9 mouse cellular contexts compared by ENCODE assay signal in the genomic region with DNA sequence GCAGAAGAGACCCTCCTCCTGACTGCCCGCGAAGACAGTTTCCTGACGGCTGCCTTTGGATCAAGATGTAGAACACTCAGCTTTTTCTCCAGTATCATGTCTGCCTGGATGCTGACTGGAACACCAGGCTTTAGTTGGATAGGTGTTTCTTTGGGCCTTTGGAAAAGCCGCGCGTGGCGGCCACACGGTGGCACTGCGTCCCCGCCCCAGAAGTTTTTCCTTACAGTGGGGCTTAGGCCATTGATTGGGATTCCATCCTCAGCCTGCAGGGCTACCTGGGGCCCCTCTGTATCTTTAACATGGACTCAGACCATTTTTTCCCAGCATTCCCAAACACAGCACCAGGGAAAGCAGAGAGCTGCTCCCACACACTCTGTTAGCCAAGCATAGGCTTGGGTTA. TPM values are rescaled to one million over a fixed set of nuclear protein-coding genes. Genes with fewer than 3 reads are reported as not detected.
DNase-seq lines count a peak whose midpoint lies in the region; ATAC-seq and TF ChIP-seq lines count a peak whose summit lies in the region.
"Had no signal": no experiment of that assay in that cellular context is flagged by ENCODE, and none has a peak within 500 bp of the region (broad histone marks: within the 10 kb centered on the region; RNA-seq: fewer than 3 reads in every experiment).

No protein-coding gene starts in this region.

- no peak overlapping the region for H3K9ac ChIP-seq in heart, adult 2 months (ENCODE audit: low read depth, low read length)
- no peak overlapping the region for H3K9ac ChIP-seq in midbrain, embryonic 14.5 days (replicated peaks; ENCODE audit: low read length)
- H3K9ac ChIP-seq in midbrain, embryonic 13.5 days (replicated peaks), result no peak overlapping the region
- H3K9ac ChIP-seq in neural tube, embryonic 11.5 days (ENCODE audit: low read length), result no peak overlapping the region
- no peak overlapping the region for H3K9ac ChIP-seq in heart, embryonic 12.5 days
- H3K9ac ChIP-seq: limb, embryonic 12.5 days had no signal

- no peak for TF ChIP-seq POLR2A in heart, adult 2 months (IDR thresholded peaks at IDR 0.05; ENCODE audit: insufficient read depth, low read depth, low read length)
- no peak for TF ChIP-seq POLR2A in bone marrow macrophage, adult 2 months (IDR thresholded peaks at IDR 0.05; ENCODE audit: borderline replicate concordance, low read depth, low read length)

- no peaks in the 10 kb centered on the region for H3K79me2 ChIP-seq in heart, adult 2 months (replicated peaks; ENCODE audit: control insufficient read depth, insufficient read depth, low read length)

- no peak overlapping the region for H3K4me3 ChIP-seq in heart, adult 2 months
- H3K4me3 ChIP-seq in heart, embryonic 10.5 days, result no peak overlapping the region
- H3K4me3 ChIP-seq in midbrain, embryonic 14.5 days (replicated peaks; ENCODE audit: low read depth, low read length), result no peak overlapping the region
- H3K4me3 ChIP-seq in midbrain, embryonic 13.5 days (replicated peaks), result no peak overlapping the region
- H3K4me3 ChIP-seq in bone marrow macrophage, adult 2 months (ENCODE audit: insufficient read depth, low read length), result no peak overlapping the region
- H3K4me3 ChIP-seq in neural tube, embryonic 11.5 days (ENCODE audit: low read depth, low read length), result no peak overlapping the region
- no peak overlapping the region for H3K4me3 ChIP-seq in heart, embryonic 12.5 days
- H3K4me3 ChIP-seq: limb, embryonic 12.5 days had no signal

- ATAC-seq in midbrain, embryonic 14.5 days (ENCODE audit: low FRiP score, low TSS enrichment), result no peak
- ATAC-seq in midbrain, embryonic 13.5 days, result no peak
- ATAC-seq in neural tube, embryonic 11.5 days (ENCODE audit: insufficient read depth, low FRiP score, low TSS enrichment), result 0 out of 2 replicates have a peak, but pooled peaks have one; percentile 13
- ATAC-seq in heart, embryonic 12.5 days (ENCODE audit: insufficient number of reproducible peaks, low FRiP score), result no peak

- no peak overlapping the region for H3K4me2 ChIP-seq in midbrain, embryonic 14.5 days (ENCODE audit: low read length)
- H3K4me2 ChIP-seq in midbrain, embryonic 13.5 days (replicated peaks), result no peak overlapping the region
- no peak overlapping the region for H3K4me2 ChIP-seq in neural tube, embryonic 11.5 days (ENCODE audit: low read depth)
- no peak overlapping the region for H3K4me2 ChIP-seq in heart, embryonic 12.5 days
- H3K4me2 ChIP-seq: limb, embryonic 12.5 days had no signal

- no peak for DNase-seq in heart, adult 2 months
- no peak for DNase-seq in heart, embryonic 10.5 days (ENCODE audit: low spot score)
- DNase-seq in midbrain, embryonic 14.5 days, result peak; percentile 81
- peak; percentile 79 for DNase-seq in neural tube, embryonic 11.5 days (ENCODE audit: low spot score)
- DNase-seq in gastrocnemius, postnatal 36 days, result no peak

- peak; percentile 75 for TF ChIP-seq CTCF in heart, adult 2 months (IDR thresholded peaks at IDR 0.05)
- 0 out of 2 replicates have a peak, but pooled peaks have one; percentile 23 for TF ChIP-seq CTCF in bone marrow macrophage, adult 2 months (IDR thresholded peaks at IDR 0.05; ENCODE audit: low read depth, low read length)

- WGBS in heart, adult 2 months, result 26% methylated on average over 10 of the region's 10 CpGs
- WGBS in heart, embryonic 10.5 days, result 18% methylated on average over 10 of the region's 10 CpGs
- WGBS in midbrain, embryonic 14.5 days, result 14% methylated on average over 10 of the region's 10 CpGs
- 15% methylated on average over 10 of the region's 10 CpGs for whole genome bisulfite sequencing in midbrain, embryonic 13.5 days
- 19% methylated on average over 10 of the region's 10 CpGs for WGBS in neural tube, embryonic 11.5 days
- 15% methylated on average over 10 of the region's 10 CpGs for WGBS in heart, embryonic 12.5 days

- no peak for TF ChIP-seq EP300 in heart, adult 2 months (IDR thresholded peaks at IDR 0.05; ENCODE audit: insufficient read depth, low read depth, low read length)

- no peaks in the 10 kb centered on the region for H3K36me3 ChIP-seq in heart, adult 2 months (ENCODE audit: control insufficient read depth, insufficient read depth, low read length)
- no peaks in the 10 kb centered on the region for H3K36me3 ChIP-seq in heart, embryonic 10.5 days
- H3K36me3 ChIP-seq in midbrain, embryonic 14.5 days (ENCODE audit: control insufficient read depth, insufficient read depth, low read length), result no peaks in the 10 kb centered on the region
- H3K36me3 ChIP-seq in midbrain, embryonic 13.5 days, result no peaks in the 10 kb centered on the region
- H3K36me3 ChIP-seq in neural tube, embryonic 11.5 days (ENCODE audit: control insufficient read depth, insufficient read depth, low read length), result no peaks in the 10 kb centered on the region
- H3K36me3 ChIP-seq in heart, embryonic 12.5 days, result no peaks in the 10 kb centered on the region
- H3K36me3 ChIP-seq: limb, embryonic 12.5 days had no signal

- H3K9me3 ChIP-seq in heart, embryonic 10.5 days, result no peaks in the 10 kb centered on the region
- no peaks in the 10 kb centered on the region for H3K9me3 ChIP-seq in midbrain, embryonic 14.5 days (ENCODE audit: control insufficient read depth, low read length)
- no peaks in the 10 kb centered on the region for H3K9me3 ChIP-seq in midbrain, embryonic 13.5 days
- no peaks in the 10 kb centered on the region for H3K9me3 ChIP-seq in neural tube, embryonic 11.5 days (ENCODE audit: control insufficient read depth, low read length)
- H3K9me3 ChIP-seq in heart, embryonic 12.5 days (replicated peaks), result no peaks in the 10 kb centered on the region
- H3K9me3 ChIP-seq: limb, embryonic 12.5 days had no signal

- no peaks in the 10 kb centered on the region for H3K4me1 ChIP-seq in heart, adult 2 months (ENCODE audit: control insufficient read depth, insufficient read depth, low read length)
- peaks cover 9% of the 10 kb centered on the region; the same call in 1 of the 2 replicates for H3K4me1 ChIP-seq in heart, embryonic 10.5 days
- no peaks in the 10 kb centered on the region for H3K4me1 ChIP-seq in midbrain, embryonic 14.5 days (ENCODE audit: control insufficient read depth, insufficient read depth, low read length)
- H3K4me1 ChIP-seq in midbrain, embryonic 13.5 days (replicated peaks), result peaks cover 7% of the 10 kb centered on the region
- no peaks in the 10 kb centered on the region; the same call in 1 of the 2 replicates for H3K4me1 ChIP-seq in bone marrow macrophage, adult 2 months (ENCODE audit: control insufficient read depth, insufficient read depth, low read length)
- H3K4me1 ChIP-seq in neural tube, embryonic 11.5 days (ENCODE audit: control insufficient read depth, insufficient read depth, low read length), result no peaks in the 10 kb centered on the region
- H3K4me1 ChIP-seq in heart, embryonic 12.5 days (replicated peaks), result 0 out of 2 replicates have a peak, but pooled peaks cover 6% of the 10 kb centered on the region

- no peaks in the 10 kb centered on the region for H3K27me3 ChIP-seq in heart, adult 2 months (ENCODE audit: control insufficient read depth, insufficient read depth, low read length)
- H3K27me3 ChIP-seq in heart, embryonic 10.5 days (ENCODE audit: insufficient read depth, poor library complexity, severe bottlenecking), result peaks cover 15% of the 10 kb centered on the region
- no peaks in the 10 kb centered on the region for H3K27me3 ChIP-seq in midbrain, embryonic 14.5 days (ENCODE audit: control insufficient read depth, insufficient read depth, low read length)
- H3K27me3 ChIP-seq in midbrain, embryonic 13.5 days, result peaks cover 9% of the 10 kb centered on the region; the same call in 1 of the 2 replicates
- H3K27me3 ChIP-seq in neural tube, embryonic 11.5 days (ENCODE audit: control insufficient read depth, insufficient read depth, low read length), result no peaks in the 10 kb centered on the region
- 0 out of 2 replicates have a peak, but pooled peaks cover 5% of the 10 kb centered on the region for H3K27me3 ChIP-seq in heart, embryonic 12.5 days (replicated peaks)

- intact Hi-C loops in heart, adult 2 months (cut with DNase I), result no loop called here
- intact Hi-C loops in gastrocnemius, postnatal 36 days (cut with DNase I), result no loop called here

- H3K27ac ChIP-seq in heart, adult 2 months, result no peak overlapping the region
- H3K27ac ChIP-seq in heart, embryonic 10.5 days, result no peak overlapping the region
- no peak overlapping the region for H3K27ac ChIP-seq in midbrain, embryonic 14.5 days (replicated peaks; ENCODE audit: low read depth, low read length)
- no peak overlapping the region for H3K27ac ChIP-seq in midbrain, embryonic 13.5 days
- no peak overlapping the region for H3K27ac ChIP-seq in bone marrow macrophage, adult 2 months (ENCODE audit: insufficient read depth, low read depth, low read length)
- no peak overlapping the region for H3K27ac ChIP-seq in neural tube, embryonic 11.5 days (ENCODE audit: low read depth, low read length)
- no peak overlapping the region for H3K27ac ChIP-seq in heart, embryonic 12.5 days (ENCODE audit: poor library complexity, severe bottlenecking)
- H3K27ac ChIP-seq: limb, embryonic 12.5 days had no signal

RNA-seq across cellular contexts. Expression of gene Haao, which starts 18.8 kb away (rescaled TPM):
- under 1 TPM; 0.25 to 0.29 TPM for total RNA-seq in heart, adult 2 months (2021)
- 1.2 and 1.4 TPM in 2 replicates for polyA plus RNA-seq in heart, adult 2 months (2012; rRNA removed)
- 0.41 and 0.68 TPM in 2 replicates for polyA plus RNA-seq in heart, embryonic 10.5 days (2016; fragmentation: Nextera tagmentation; extraction: Ambion mirVana)
- polyA plus RNA-seq in midbrain, embryonic 14.5 days (2014; fragmentation: Nextera tagmentation; extraction: Ambion mirVana), result 0.20 TPM in 1 of 2 replicates, not detected in the other
- 0.31 TPM in 1 of 2 replicates, not detected in the other for polyA plus RNA-seq in midbrain, embryonic 13.5 days (2015; fragmentation: Nextera tagmentation; extraction: Ambion mirVana)
- polyA plus RNA-seq in bone marrow macrophage, adult 2 months (2012; ENCODE audit: insufficient read depth, insufficient read length, missing spikeins), result 0.79 and 1.6 TPM in 2 replicates
- not detected in 2 replicates for polyA plus RNA-seq in neural tube, embryonic 11.5 days (2014; fragmentation: Nextera tagmentation; extraction: Ambion mirVana)
- polyA plus RNA-seq in heart, embryonic 12.5 days (2016; fragmentation: Nextera tagmentation; extraction: Ambion mirVana), result 0.23 TPM in 1 of 2 replicates, not detected in the other
- total RNA-seq in gastrocnemius, postnatal 36 days (2021), result not detected

Comparison
In these comparisons a context has a peak if more than half of its experiments do, and no peak if none do; other contexts are left out.
1. DNase-seq: peak in midbrain, embryonic 14.5 days (single experiment) and neural tube, embryonic 11.5 days (single experiment); none in heart, adult 2 months (0 of 2), heart, embryonic 10.5 days (single experiment) and gastrocnemius, postnatal 36 days (0 of 2).